Mouse (Mus musculus) neural tube, embryonic 10.5 days (tissue): Measurements from ENCODE around the gene Phldb1.

Experiments
- DNase-seq: peaks from one replicate; pipeline ENCODE4 v3.0.0-alpha.2; 2017; ENCODE audit warnings: low spot score; ENCODE audit errors: extremely low spot score

Gene Phldb1

GRCm38 (mm10) chr9:44655098-44656066, 79.6 kb downstream of the Phldb1 start:
- peak; percentile 58 for DNase-seq

GRCm38 (mm10) chr9:44653896-44654295, 81.1 kb downstream of the Phldb1 start:
- no peak for DNase-seq

- peak; percentile 54 for DNase-seq
These were observed 83.0 kb downstream of the Phldb1 start for GRCm38 (mm10) chr9:44652027-44652426.

- DNase-seq: no peak
These were observed 86.1 kb downstream of the Phldb1 start for GRCm38 (mm10) chr9:44648881-44649281.

- DNase-seq: no peak
These were observed 87.3 kb downstream of the Phldb1 start for GRCm38 (mm10) chr9:44647656-44648055.

- no peak for DNase-seq
These were observed 88.0 kb downstream of the Phldb1 start for GRCm38 (mm10) chr9:44647026-44647425.

- DNase-seq: no peak
These were observed 88.6 kb downstream of the Phldb1 start for GRCm38 (mm10) chr9:44646366-44646765.

GRCm38 (mm10) chr9:44645924-44646323, 89.1 kb downstream of the Phldb1 start:
- DNase-seq: no peak

GRCm38 (mm10) chr9:44645481-44645880, 89.5 kb downstream of the Phldb1 start:
- DNase-seq: no peak

- no peak for DNase-seq
These were observed 90.8 kb downstream of the Phldb1 start for GRCm38 (mm10) chr9:44644186-44644585.

GRCm38 (mm10) chr9:44643103-44643502, 91.9 kb downstream of the Phldb1 start:
- DNase-seq: no peak

- peak; percentile 11 for DNase-seq
These were observed 93.4 kb downstream of the Phldb1 start for GRCm38 (mm10) chr9:44641616-44642015.

GRCm38 (mm10) chr9:44640646-44641357, 94.2 kb downstream of the Phldb1 start:
- peak; percentile 10 for DNase-seq

GRCm38 (mm10) chr9:44640028-44640427, 95.0 kb downstream of the Phldb1 start:
- DNase-seq: peak; percentile 5

- peak; percentile 11 for DNase-seq
These were observed 96.3 kb downstream of the Phldb1 start for GRCm38 (mm10) chr9:44638726-44639125.

- no peak for DNase-seq
These were observed 97.3 kb downstream of the Phldb1 start for GRCm38 (mm10) chr9:44637551-44638169.
